Mouse (Mus musculus) right cerebral cortex, adult 2 months (tissue): ENCODE results near the gene Zfp286.
"Not testable (repeated sequence)": the region's sequence is repeated elsewhere in the genome, so short reads cannot be mapped to it uniquely, and the experiment has no call there.

ENCODE experiments used
- DNase-seq, 2 experiments: peaks; one replicate each; pipeline ENCODE4 v3.0.0; 2021 to 2022; ENCODE audit warnings: low spot score in 2 of 2

The Zfp286 gene

DNA sequence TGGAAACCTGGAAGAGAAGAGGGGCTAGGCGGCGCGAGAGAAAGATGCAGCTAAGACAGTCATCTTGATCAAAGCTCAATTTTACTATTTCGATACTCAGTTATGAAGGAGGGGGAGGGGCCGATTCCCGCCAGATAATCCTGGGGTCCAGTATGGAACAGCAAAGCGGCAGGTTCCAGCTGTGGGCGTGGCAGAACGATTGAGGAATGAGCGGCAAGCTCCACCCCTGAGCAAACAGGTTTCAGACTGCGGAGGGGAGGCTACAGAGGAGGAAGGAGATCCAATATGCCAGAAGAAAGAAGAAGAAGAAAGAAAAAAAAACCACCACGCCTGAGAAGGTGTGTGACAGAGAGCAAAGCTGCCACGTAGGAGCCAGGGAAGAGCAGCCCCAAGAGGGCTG lies 14.9 kb upstream of the Zfp286 start:
- no peak for DNase-seq

- DNase-seq = no peak
Observed at GRCm38 (mm10) chr11:62789617-62789936, 315 bp upstream of the Zfp286 start.

DNA sequence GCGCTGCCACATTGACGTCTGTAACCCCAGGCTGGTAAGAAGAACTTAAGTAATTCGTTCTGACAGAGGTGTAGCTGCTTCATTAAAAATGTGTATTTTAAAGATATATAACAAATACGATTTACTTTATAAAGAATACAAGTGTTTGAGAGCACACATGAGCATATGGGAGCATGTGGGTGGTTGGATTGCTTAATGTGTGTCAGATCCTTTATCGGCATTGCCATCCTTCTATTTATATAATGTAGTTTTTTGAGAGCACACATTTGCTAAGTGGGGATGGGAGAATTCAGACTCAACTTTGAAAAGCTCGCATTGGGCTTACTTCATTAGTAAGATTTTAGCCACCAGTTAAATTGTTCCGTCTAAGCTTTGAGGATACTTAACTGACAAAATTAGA lies 12.8 kb downstream of the Zfp286 start:
- peak; percentile 31 for DNase-seq

- no peak for DNase-seq
Observed at GRCm38 (mm10) chr11:62760755-62761457, 28.4 kb downstream of the Zfp286 start.

DNA sequence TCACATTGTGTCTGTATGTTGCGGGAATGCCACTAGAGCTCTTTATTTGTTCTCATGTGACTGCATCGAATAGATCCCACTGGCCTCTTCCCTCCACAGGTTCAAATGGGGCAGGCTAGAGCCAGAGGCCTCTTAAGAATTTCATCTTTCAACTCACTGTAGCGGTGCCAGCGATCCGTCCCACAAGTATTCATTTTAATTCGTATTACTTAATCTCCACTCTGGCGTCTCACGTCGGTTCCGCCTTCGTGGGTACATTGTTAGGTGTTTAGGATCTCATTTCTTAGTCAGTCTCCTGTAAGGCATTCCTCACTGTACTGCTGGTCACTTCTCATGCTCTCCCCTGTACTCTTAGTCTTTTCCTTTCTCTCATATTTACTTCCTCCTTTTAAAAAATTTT lies 30.8 kb downstream of the Zfp286 start:
- DNase-seq = no peak

DNA sequence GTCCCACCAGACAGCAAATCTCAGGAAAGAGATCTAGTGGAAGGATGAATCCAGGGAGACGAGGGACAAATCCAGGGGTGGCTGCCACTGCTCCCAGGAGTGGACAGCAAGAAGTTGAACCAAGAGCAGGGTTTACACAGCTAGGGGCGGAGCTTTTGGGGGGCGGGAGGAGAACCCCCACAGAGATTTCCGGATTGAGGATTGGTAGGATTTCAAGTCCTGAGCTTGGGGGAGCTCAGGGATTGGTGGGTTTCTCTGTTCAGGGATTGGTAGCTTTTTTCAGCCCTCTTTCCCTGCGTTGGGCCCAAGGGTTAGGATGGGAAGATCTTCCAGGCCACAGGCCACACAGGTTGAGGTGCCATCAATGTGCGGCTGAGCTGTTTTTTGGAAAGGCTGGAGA lies 31.4 kb downstream of the Zfp286 start:
- DNase-seq = no peak

DNA sequence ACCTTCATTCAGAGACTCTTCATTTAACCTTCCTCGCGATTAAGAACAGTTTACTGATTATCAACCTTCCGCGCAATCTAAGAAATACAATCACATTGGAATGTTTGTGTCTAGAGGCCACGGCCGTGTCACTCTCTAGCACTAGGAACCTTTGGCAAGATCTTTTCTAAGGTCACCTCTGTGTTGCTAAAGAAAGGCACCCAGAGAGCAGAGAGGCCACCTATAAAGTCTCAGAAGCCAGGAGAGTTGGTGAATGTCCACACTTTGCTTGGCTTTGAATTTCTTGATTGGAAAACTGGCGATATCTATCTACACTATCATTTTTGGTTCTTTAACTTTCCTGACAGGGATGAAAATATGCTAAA lies 32.1 kb downstream of the Zfp286 start:
- no peak for DNase-seq

DNA sequence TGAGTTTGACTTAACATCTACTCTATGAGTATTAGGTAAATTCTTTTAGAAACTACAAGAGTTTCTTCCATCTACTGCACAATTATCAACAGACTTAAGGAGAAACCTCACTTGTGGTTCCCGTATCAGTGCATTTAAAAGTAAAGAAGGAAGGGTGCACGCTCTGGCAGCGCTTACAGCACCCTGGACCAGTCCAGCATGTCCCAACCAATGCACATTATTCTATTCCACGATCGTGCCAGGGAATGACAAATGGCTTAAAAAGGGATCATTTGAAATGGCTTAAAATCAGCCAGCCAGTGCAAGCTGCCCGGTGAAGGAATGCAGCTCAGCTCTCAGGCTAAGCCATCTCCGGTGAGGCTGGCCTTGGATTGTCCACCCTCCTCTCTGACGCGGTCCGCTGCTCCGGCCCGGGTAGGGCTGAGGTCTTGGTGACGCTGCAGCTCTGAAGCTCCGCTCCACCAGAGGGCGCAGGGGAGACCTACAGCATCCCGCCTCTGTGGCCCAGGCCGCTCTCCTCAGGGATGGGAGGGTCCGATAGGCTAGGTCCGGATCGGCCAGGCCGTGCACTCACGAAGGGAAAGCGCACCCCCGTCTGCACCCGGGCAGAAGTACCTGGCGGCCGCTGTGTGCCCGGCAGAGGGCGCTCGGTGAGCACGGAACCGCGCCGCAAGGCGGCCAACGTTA lies 32.7 kb downstream of the Zfp286 start:
- peak; percentile 85 to 93 for DNase-seq

- DNase-seq = no peak
Observed at GRCm38 (mm10) chr11:62752780-62753179, 36.5 kb downstream of the Zfp286 start, which contains the start of gene Gm10428. TSS of gene Gm10428 (plus strand) at chr11:62753100.

- no peak for DNase-seq
Observed at GRCm38 (mm10) chr11:62752191-62752590, 37.1 kb downstream of the Zfp286 start.

GRCm38 (mm10) chr11:62749445-62749844 lies 39.8 kb downstream of the Zfp286 start:
- not testable (repeated sequence) for DNase-seq

DNA sequence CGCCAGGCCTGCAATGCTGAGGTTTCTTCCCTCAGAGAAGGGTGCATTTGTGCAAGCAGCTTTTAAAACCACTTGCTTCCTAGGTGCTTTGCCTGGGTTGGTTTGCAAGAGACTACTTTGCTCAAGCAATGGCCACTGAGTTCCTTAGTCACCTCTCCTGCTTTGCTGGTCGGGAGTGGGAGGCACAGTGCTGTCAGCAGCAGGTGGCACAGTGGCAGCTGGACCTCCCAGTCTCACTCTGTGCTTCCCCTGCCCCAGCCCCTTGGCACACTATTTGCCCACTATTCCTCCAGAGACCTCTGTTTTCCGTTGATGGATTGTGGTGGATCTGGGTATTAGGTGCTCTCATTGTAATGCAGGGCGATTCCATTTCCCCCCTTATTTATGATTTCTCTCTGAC lies 41.2 kb downstream of the Zfp286 start:
- DNase-seq = no peak

DNA sequence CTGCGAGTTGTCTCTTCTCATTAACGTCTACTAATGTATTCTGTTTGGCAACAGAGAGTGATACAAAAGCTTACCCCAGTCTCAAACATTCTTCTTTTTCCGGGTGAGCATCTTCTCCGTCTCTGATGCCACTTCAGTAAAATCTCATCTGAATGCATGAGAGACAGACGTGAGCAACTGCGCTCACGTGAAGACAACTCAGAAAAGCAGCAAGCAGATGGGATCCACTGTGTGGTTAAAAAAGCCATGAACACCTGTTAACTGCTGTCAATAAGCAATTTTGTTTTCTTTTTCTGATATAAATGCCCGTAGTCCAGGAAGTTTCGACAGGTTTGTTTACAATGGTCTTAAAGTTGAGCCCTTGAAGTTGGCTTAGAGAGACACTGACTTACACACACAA lies 42.0 kb downstream of the Zfp286 start:
- DNase-seq = no peak

DNA sequence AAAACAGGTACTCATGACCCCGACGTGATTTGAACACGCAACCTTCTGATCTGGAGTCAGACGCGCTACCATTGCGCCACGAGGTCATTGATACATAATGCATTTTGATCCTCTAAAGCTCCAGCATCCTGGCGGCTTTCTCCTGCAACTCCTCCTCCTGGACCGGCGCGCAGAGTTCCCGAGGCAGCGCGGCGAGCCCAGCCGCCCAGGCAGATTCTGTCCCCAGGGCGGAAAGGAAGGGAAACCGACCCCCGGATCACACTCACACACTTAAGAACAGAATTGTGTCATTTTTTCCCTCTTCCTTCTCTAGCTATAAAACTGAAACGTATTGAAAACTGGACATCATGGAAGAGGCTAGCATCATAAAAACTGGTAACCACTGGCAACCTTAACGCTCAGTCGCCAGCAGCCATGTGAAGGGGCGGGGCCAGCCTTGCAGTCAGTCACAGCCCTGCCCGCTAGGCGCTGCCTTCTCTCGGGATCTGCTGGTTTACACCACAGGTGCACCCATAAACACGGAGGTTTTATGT lies 43.2 kb downstream of the Zfp286 start:
- DNase-seq = peak; percentile 83 to 84

DNA sequence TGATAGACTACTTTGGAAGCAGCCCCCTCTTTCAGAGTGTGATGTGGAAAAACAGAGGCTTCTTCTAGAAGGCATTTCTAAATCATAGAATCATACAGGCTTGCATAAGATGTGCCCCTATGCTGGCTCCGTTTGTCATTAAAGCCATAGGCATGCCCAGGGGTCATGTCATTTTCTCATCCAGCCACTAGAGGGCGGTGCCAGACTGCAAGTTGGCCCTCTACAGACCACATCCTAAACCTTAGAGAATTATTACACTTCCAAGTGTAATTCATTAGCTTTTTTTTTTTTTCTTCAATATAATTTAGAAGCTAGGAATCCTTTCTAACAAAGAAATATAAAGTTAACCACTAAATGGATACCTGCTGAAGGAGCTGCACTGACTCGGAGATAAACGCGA lies 45.2 kb downstream of the Zfp286 start:
- peak; percentile 81 to 82 for DNase-seq

DNA sequence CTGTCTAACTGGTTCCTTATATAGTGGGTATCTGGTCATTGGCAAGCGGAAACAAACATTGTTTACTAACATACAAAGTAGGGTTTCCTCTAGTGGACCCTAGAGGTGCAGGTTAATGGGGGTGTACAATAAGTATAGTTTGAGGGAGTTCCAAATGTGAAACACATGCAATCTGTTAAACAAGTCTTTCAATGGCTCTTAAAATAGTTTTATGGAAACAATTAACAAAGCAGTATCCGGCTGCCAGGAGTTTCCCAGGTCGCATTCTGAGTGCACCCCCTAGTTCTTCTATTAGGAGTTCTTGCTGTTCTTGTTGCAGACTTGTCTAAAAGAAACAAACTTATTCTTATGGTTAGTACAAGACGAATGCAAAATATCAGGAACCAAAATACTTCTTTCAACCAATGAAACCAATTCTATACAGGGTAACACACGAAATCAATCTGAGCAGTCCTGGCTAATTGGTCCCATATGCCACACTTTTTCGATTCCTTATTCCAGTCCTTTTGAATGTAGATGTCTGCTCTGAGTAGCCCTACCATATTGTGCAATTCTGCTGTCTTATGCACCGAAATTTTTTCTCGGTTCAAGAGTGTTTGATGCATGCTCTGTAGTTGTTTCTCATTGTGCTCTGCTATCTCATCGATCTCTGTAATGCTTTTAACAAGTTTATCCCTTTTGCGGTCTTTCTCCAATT lies 46.9 kb downstream of the Zfp286 start:
- no peak for DNase-seq

DNA sequence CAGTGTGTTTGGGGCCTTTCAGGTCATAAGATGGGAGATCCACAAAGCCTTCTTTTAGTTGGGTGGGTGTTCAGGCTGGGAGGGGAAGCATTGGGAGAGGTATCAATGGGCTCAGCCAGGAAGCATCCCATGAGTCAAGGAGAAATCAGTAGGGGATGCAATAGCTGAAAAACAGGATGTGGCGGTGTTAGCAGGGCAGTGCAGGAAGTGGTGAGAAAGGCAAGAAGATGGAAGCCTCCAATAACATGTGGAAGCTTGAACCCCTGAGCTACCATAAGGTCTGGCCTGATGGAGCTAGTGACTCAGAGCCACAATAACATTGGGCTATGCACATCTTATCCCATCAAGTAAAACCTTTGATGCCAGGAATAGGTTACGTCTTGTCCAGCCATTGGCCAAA lies 48.1 kb downstream of the Zfp286 start:
- DNase-seq = no peak

DNA sequence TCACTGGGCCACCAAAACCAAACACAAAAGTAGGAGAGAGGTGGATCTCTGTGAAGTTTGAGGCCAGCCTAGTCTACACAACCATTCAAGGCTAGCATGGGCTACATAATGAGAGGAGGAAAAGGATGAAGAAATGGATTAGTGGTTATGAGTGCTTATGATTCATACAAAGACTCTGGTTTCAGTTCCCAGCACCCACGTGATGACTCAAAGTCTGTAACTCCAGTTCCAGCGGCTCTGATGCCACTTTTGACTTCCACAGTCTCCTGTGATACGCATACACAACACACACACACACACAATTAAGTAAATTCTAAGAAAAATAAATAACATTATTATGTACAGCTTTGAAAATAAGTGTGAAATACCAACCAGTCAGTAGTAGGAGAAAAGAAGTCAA lies 56.6 kb downstream of the Zfp286 start:
- no peak for DNase-seq

- DNase-seq = no peak
Observed at GRCm38 (mm10) chr11:62732022-62732387, 57.3 kb downstream of the Zfp286 start.

GRCm38 (mm10) chr11:62731311-62732021 lies 57.8 kb downstream of the Zfp286 start, which contains the start of gene Zfp287:
TSS of gene Zfp287 (minus strand) at chr11:62731905.
- DNase-seq = peak; percentile 91 to 92

- no peak for DNase-seq
Observed at GRCm38 (mm10) chr11:62728276-62728675, 61.0 kb downstream of the Zfp286 start.

DNA sequence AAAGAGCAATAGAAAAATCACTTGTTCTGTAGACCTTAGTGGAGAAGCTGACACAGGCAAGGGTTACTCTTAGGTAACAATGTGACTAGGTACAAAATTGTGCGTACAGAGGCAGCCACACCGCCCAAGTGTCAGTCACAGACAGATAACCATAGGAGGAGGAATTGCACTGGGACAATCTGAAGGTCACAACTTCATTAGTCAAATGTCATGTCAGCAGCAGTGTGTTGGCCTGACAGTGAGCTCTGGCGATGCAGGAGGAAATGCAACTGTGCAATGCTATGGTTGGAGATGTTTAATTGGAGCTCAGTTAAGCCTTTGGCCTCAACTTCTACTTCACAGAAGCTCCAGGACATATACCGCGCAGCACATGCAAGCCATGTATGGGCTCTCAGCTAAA lies 78.6 kb downstream of the Zfp286 start:
- no peak for DNase-seq
